Comparison of ENCODE assay signal across 22 mouse cellular contexts in the genomic region with DNA sequence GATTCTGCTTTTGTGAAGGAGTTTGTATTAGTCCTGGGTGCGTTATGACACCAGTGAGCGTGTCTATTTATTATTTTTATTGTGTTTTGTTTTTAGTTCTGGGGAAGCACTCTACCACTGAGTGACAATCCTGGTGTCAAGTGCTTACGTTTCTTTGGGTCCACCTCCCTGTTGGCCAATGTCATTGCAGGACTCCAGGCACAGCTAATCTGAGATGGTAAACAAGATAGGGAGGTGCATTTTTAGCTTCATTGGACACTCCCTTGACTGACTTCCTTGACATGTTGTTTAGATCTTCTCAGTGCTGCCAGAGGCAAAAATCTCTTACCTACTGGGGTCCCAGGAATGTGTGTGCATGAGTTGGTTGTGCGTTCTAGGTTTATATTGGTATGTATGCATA. TPM values are rescaled to one million over a fixed set of nuclear protein-coding genes. Genes with fewer than 3 reads are reported as not detected.
DNase-seq lines count a peak whose midpoint lies in the region; ATAC-seq lines count a peak whose summit lies in the region.
"Had no signal": no experiment of that assay in that cellular context is flagged by ENCODE, and none has a peak within 500 bp of the region (broad histone marks: within the 10 kb centered on the region; RNA-seq: fewer than 3 reads in every experiment).

No protein-coding gene starts in this region.

- WGBS in kidney, embryonic 14.5 days = 80% methylated on average over 4 of the region's 4 CpGs
- 79% methylated on average over 4 of the region's 4 CpGs for WGBS in liver, embryonic 16.5 days (ENCODE audit: insufficient replicate concordance)
- 93% methylated on average over 4 of the region's 4 CpGs for WGBS in hindbrain, embryonic 13.5 days
- WGBS in intestine, embryonic 15.5 days = 73% methylated on average over 4 of the region's 4 CpGs

- H3K36me3 ChIP-seq in kidney, embryonic 14.5 days (ENCODE audit: control insufficient read depth, insufficient read depth, low read length) = no peaks in the 10 kb centered on the region
- no peaks in the 10 kb centered on the region for H3K36me3 ChIP-seq in liver, embryonic 16.5 days (ENCODE audit: control insufficient read depth, insufficient read depth)
- H3K36me3 ChIP-seq in hindbrain, embryonic 13.5 days = no peaks in the 10 kb centered on the region
- no peaks in the 10 kb centered on the region for H3K36me3 ChIP-seq in intestine, embryonic 15.5 days
- H3K36me3 ChIP-seq: embryonic facial prominence, embryonic 10.5 days; heart, embryonic 10.5 days; hindbrain, embryonic 15.5 days; limb, embryonic 12.5 days; lung, embryonic 15.5 days; midbrain, embryonic 13.5 days had no signal

- H3K27ac ChIP-seq in kidney, embryonic 14.5 days (ENCODE audit: low read depth, low read length) = no peak overlapping the region
- H3K27ac ChIP-seq in liver, embryonic 16.5 days (ENCODE audit: low read length) = peak overlapping the region; percentile 98
- H3K27ac ChIP-seq in hindbrain, embryonic 13.5 days = no peak overlapping the region
- no peak overlapping the region for H3K27ac ChIP-seq in intestine, embryonic 15.5 days
- H3K27ac ChIP-seq: embryonic facial prominence, embryonic 10.5 days; heart, embryonic 10.5 days; hindbrain, embryonic 15.5 days; limb, embryonic 12.5 days; lung, embryonic 15.5 days; midbrain, embryonic 13.5 days had no signal

- ATAC-seq in kidney, embryonic 14.5 days (ENCODE audit: low FRiP score, low TSS enrichment) = no peak
- ATAC-seq in liver, embryonic 16.5 days (ENCODE audit: low read depth) = no peak
- no peak for ATAC-seq in hindbrain, embryonic 13.5 days (ENCODE audit: low FRiP score)
- ATAC-seq in intestine, embryonic 15.5 days = no peak
- ATAC-seq: forebrain, embryonic 16.5 days; intestine, postnatal 0 days; midbrain, embryonic 13.5 days had no signal

- DNase-seq in kidney, adult 11 months = peak; percentile 27
- peak; percentile 52 for DNase-seq in lung, postnatal 10 days
- DNase-seq in lung, postnatal 4 days = no peak
- DNase-seq: adrenal gland, adult 2 months; cerebellum, adult 11 months; cerebellum, adult 9-11 months; gastrocnemius, postnatal 25 days; heart, postnatal 10 days; layer of hippocampus, postnatal 36 days had no signal

- H3K4me3 ChIP-seq in kidney, embryonic 14.5 days (ENCODE audit: low read length) = no peak overlapping the region
- H3K4me3 ChIP-seq in liver, embryonic 16.5 days (ENCODE audit: low read depth, low read length) = no peak overlapping the region
- no peak overlapping the region for H3K4me3 ChIP-seq in hindbrain, embryonic 13.5 days
- no peak overlapping the region for H3K4me3 ChIP-seq in intestine, embryonic 15.5 days (replicated peaks)
- H3K4me3 ChIP-seq: embryonic facial prominence, embryonic 10.5 days; heart, embryonic 10.5 days; hindbrain, embryonic 15.5 days; limb, embryonic 12.5 days; lung, embryonic 15.5 days; megakaryocyte, embryonic 14.5 days; midbrain, embryonic 13.5 days had no signal

- H3K9ac ChIP-seq in kidney, embryonic 14.5 days (ENCODE audit: low read depth, low read length) = no peak overlapping the region
- H3K9ac ChIP-seq in liver, embryonic 16.5 days (ENCODE audit: low read depth, low read length) = no peak overlapping the region
- no peak overlapping the region for H3K9ac ChIP-seq in hindbrain, embryonic 13.5 days
- no peak overlapping the region for H3K9ac ChIP-seq in intestine, embryonic 15.5 days
- H3K9ac ChIP-seq: hindbrain, embryonic 15.5 days; limb, embryonic 12.5 days; lung, embryonic 15.5 days; midbrain, embryonic 13.5 days had no signal

- no peaks in the 10 kb centered on the region for H3K9me3 ChIP-seq in kidney, embryonic 14.5 days (ENCODE audit: control insufficient read depth, low read length)
- no peaks in the 10 kb centered on the region for H3K9me3 ChIP-seq in liver, embryonic 16.5 days (replicated peaks; ENCODE audit: control insufficient read depth, low read length)
- no peaks in the 10 kb centered on the region for H3K9me3 ChIP-seq in hindbrain, embryonic 13.5 days
- H3K9me3 ChIP-seq in intestine, embryonic 15.5 days = no peaks in the 10 kb centered on the region
- H3K9me3 ChIP-seq: embryonic facial prominence, embryonic 10.5 days; heart, embryonic 10.5 days; hindbrain, embryonic 15.5 days; limb, embryonic 12.5 days; lung, embryonic 15.5 days; megakaryocyte, embryonic 14.5 days; midbrain, embryonic 13.5 days had no signal

- H3K4me1 ChIP-seq in kidney, embryonic 14.5 days (ENCODE audit: control insufficient read depth, insufficient read depth, low read length) = peaks cover 2% of the 10 kb centered on the region; the same call in 1 of the 2 replicates
- H3K4me1 ChIP-seq in liver, embryonic 16.5 days (ENCODE audit: control insufficient read depth, low read depth, low read length) = peaks cover 63% of the 10 kb centered on the region
- peaks cover 11% of the 10 kb centered on the region for H3K4me1 ChIP-seq in hindbrain, embryonic 13.5 days (replicated peaks)
- no peaks in the 10 kb centered on the region for H3K4me1 ChIP-seq in intestine, embryonic 15.5 days (replicated peaks)
- H3K4me1 ChIP-seq: heart, embryonic 10.5 days had no signal

- no peak overlapping the region for H3K4me2 ChIP-seq in kidney, embryonic 14.5 days (replicated peaks; ENCODE audit: low read depth, low read length)
- no peak overlapping the region for H3K4me2 ChIP-seq in liver, embryonic 16.5 days (ENCODE audit: low read depth, low read length)
- H3K4me2 ChIP-seq in hindbrain, embryonic 13.5 days = no peak overlapping the region
- no peak overlapping the region for H3K4me2 ChIP-seq in intestine, embryonic 15.5 days (replicated peaks)
- H3K4me2 ChIP-seq: hindbrain, embryonic 15.5 days; limb, embryonic 12.5 days; lung, embryonic 15.5 days; midbrain, embryonic 13.5 days had no signal

- no peaks in the 10 kb centered on the region for H3K27me3 ChIP-seq in kidney, embryonic 14.5 days (ENCODE audit: control insufficient read depth, insufficient read depth, low read length)
- no peaks in the 10 kb centered on the region for H3K27me3 ChIP-seq in liver, embryonic 16.5 days (ENCODE audit: control insufficient read depth, insufficient read depth, low read depth, low read length)
- H3K27me3 ChIP-seq in hindbrain, embryonic 13.5 days = no peaks in the 10 kb centered on the region
- H3K27me3 ChIP-seq in intestine, embryonic 15.5 days (replicated peaks) = no peaks in the 10 kb centered on the region
- H3K27me3 ChIP-seq: hindbrain, embryonic 15.5 days; limb, embryonic 12.5 days; lung, embryonic 15.5 days; midbrain, embryonic 13.5 days had no signal

RNA-seq across cellular contexts. Expression of a gene that starts 26.0 kb away (rescaled TPM):
- 39.8 and 45.0 TPM in 2 replicates for polyA plus RNA-seq in kidney, embryonic 14.5 days (2014; fragmentation: Nextera tagmentation; extraction: Ambion mirVana)
- polyA plus RNA-seq in liver, embryonic 16.5 days (2015; fragmentation: Nextera tagmentation; extraction: Ambion mirVana) = 59.4 and 64.7 TPM in 2 replicates
- 57.0 and 59.6 TPM in 2 replicates for polyA plus RNA-seq in hindbrain, embryonic 13.5 days (2015; fragmentation: Nextera tagmentation; extraction: Ambion mirVana)
- 19.8 and 22.5 TPM in 2 replicates for polyA plus RNA-seq in intestine, embryonic 15.5 days (2015; fragmentation: Nextera tagmentation; extraction: Ambion mirVana)

Comparison
In these comparisons a context has a peak if more than half of its experiments do, and no peak if none do; other contexts are left out.
1. DNase-seq: peak in kidney, adult 11 months (single experiment) and lung, postnatal 10 days (single experiment); none in lung, postnatal 4 days (0 of 2).